Mouse (Mus musculus) lung, postnatal 0 days (tissue): Measurements from ENCODE around the gene Reep3. TPM values are rescaled to one million over a fixed set of nuclear protein-coding genes. Genes with fewer than 3 reads are reported as not detected.
"Not testable (repeated sequence)": the region's sequence is repeated elsewhere in the genome, so short reads cannot be mapped to it uniquely, and the experiment has no call there.

Experiments used
- ATAC-seq: fragments of 200-750 bp; cut with Nextera tagmentation; 2 replicates; pipeline ENCODE4 v1.8.0; 2017; ENCODE audit warnings: moderate library complexity
- DNase-seq: peaks from one replicate; pipeline ENCODE4 v3.0.0-alpha.2; 2016; ENCODE audit warnings: low spot score
- H3K27ac ChIP-seq: fragments of 300-500 bp; sonication (generic); 2 replicates; pipeline ENCODE4 v1.5.1; 2014; ENCODE audit warnings: antibody characterized with exemption, mild to moderate bottlenecking, low read length, mixed read lengths
- H3K27me3 ChIP-seq: fragments of 300-500 bp; sonication (generic); replicated peaks from 2 replicates; pipeline ENCODE4 v1.6.1; 2014; ENCODE audit warnings: low read length, mixed read lengths; ENCODE audit not compliant: insufficient read depth
- H3K36me3 ChIP-seq: fragments of 300-500 bp; sonication (generic); 2 replicates; pipeline ENCODE4 v1.6.1; 2014; ENCODE audit warnings: low read length, mixed read lengths; ENCODE audit not compliant: insufficient read depth
- H3K4me1 ChIP-seq: fragments of 300-500 bp; sonication (generic); 2 replicates; pipeline ENCODE4 v1.6.1; 2014; ENCODE audit warnings: antibody characterized with exemption, low read depth, low read length, mixed read lengths; ENCODE audit not compliant: insufficient read depth
- H3K4me2 ChIP-seq: fragments of 300-500 bp; sonication (generic); replicated peaks from 2 replicates; pipeline ENCODE4 v1.6.1; 2014; ENCODE audit warnings: low read depth, mild to moderate bottlenecking, low read length, moderate library complexity, mixed read lengths
- H3K4me3 ChIP-seq: fragments of 300-500 bp; sonication (generic); 2 replicates; pipeline ENCODE4 v1.5.1; 2014; ENCODE audit warnings: low read depth, low read length
- H3K9ac ChIP-seq: fragments of 300-500 bp; sonication (generic); replicated peaks from 2 replicates; pipeline ENCODE4 v1.6.1; 2014; ENCODE audit warnings: low read depth, mild to moderate bottlenecking
- H3K9me3 ChIP-seq: fragments of 300-500 bp; sonication (generic); 2 replicates; pipeline ENCODE4 v1.6.1; 2016; ENCODE audit warnings: low read length, mixed read lengths
- CTCF ChIP-seq: IDR thresholded peaks from 2 replicates; pipeline ENCODE4 v1.5.1; 2016; ENCODE audit warnings: antibody characterized with exemption, mild to moderate bottlenecking
- EP300 ChIP-seq: IDR thresholded peaks from 2 replicates; pipeline ENCODE4 v1.6.1; 2016; ENCODE audit warnings: antibody characterized with exemption, mild to moderate bottlenecking, control low read depth
- WGBS: fragments of 180-500 bp; shearing (Covaris S2); extraction: QIAGEN DNeasy Blood & Tissue Kit; methylation state at CpG from one replicate; pipeline ENCODE4 v1.1.7; 2014; 5-methylcytosine and 5-hydroxymethylcytosine counted together
- polyA plus RNA-seq: library from polyadenylated mRNA; unstranded; fragments of >200 nt; fragmentation: Nextera tagmentation; extraction: Ambion mirVana; gene quantifications from 2 replicates; pipeline ENCODE4 v1.2.1, GENCODE M21; 2015

Reep3 gene
- polyA plus RNA-seq, 1 experiment from 2014 or later, result 38.4 TPM

DNA sequence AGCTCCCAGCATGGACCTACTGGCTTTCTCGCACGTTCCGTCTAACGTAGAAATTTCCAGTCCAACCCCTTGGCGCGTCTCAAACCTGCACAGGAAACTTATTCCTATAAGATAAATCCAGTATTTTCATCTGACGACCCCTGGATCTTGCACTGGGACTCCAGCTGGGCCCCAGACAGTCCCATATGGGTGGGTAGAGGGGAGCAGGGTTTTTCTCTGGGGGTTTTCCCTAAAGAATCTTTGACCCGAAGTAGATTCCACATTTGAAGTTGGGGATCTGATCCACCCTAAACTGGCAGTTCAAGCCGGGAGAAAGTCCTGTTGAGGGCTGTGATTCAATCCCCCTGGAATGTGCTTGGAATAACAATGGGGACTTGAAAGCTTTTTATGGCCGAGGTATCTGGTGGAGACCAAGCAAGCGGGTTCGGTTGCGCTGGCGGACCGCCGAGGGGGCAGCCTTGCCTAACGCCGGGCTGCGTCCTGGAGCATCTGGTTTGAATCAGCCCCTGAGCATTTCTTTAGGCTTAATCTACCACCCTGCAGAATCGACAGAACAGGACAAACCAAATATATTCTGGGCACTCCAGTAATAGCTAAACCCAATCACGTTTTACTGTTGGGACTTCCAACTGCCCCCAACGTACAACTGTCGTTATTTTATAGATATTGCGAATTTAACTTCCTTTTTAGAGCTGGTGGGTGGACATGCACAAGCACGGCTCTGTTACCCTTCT lies 93.6 kb downstream of the Reep3 start:
- WGBS, result 2% methylated on average over 25 of the region's 25 CpGs

DNA sequence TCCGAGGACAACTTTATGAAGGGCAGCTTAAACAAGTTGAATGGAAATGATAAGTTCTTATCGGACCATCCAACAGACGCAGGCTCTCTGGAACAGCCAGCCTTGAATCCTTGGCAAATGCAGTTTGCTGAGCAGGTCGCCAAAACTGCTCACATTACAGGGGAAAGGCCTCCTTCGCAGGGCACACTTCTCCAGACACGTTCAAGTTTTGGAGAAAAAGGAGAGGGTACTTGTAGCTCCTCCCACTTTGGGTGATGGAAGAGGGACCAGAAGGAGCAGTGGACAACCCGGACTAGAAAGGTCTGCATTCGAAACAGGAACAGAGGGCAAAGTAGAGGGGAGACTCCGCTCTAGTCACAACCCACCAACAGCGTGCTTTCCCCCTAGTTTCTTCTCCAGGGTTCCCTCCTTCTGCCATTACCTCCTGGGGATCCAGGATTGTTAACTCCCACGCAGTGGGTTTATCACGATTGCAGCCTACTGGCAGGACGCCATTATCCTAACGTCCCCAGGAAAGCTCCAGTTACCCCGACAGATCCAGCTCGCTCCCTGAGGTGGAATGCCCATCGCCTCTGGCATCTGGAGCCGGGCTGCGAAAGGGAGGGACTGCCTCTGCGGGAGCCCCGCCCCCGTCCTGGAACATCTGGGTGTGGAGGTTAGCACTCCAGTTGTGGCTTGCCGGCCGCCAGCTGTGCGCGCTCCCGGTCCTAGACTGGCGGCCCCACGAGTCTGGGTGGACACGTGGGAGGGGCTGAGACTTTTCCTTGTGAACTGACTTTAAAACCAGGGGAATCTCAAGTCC lies 94.3 kb downstream of the Reep3 start:
- H3K4me3 ChIP-seq, result peak overlapping the region; percentile 36
- ATAC-seq, result peak; percentile 90
- H3K4me2 ChIP-seq, result peak overlapping the region; percentile 52
- peaks cover 14% of the 10 kb centered on the region; the same call in 1 of the 2 replicates for H3K4me1 ChIP-seq
- H3K9me3 ChIP-seq, result no peaks in the 10 kb centered on the region
- 11% methylated on average over 30 of the region's 30 CpGs for WGBS
- peak overlapping the region; percentile 12; the same call in 1 of the 2 replicates for H3K9ac ChIP-seq
- TF ChIP-seq CTCF (no peak), EP300 (peak; percentile 14; the same call in 1 of the 2 replicates)
- DNase-seq, result peak; percentile 92
- H3K36me3 ChIP-seq, result no peaks in the 10 kb centered on the region
- H3K27ac ChIP-seq, result peak overlapping the region; percentile 83
- H3K27me3 ChIP-seq, result no peaks in the 10 kb centered on the region

More for the DNA sequence above, 93.6 kb downstream of the Reep3 start:
- peak; percentile 72 for DNase-seq
- Histone ChIP-seq H3K27ac (peak overlapping the region; percentile 83), H3K36me3 (no peaks in the 10 kb centered on the region), H3K4me3 (peak overlapping the region; percentile 36), H3K4me2 (peak overlapping the region; percentile 52), H3K27me3 (no peaks in the 10 kb centered on the region), H3K9me3 (no peaks in the 10 kb centered on the region), H3K4me1 (peaks cover 14% of the 10 kb centered on the region; the same call in 1 of the 2 replicates), H3K9ac (0 out of 2 replicates have a peak overlapping the region, but pooled peaks have one; percentile 2)
- TF ChIP-seq CTCF (no peak), EP300 (no peak; the same call in 1 of the 2 replicates)
- peak; percentile 48 for ATAC-seq

DNA sequence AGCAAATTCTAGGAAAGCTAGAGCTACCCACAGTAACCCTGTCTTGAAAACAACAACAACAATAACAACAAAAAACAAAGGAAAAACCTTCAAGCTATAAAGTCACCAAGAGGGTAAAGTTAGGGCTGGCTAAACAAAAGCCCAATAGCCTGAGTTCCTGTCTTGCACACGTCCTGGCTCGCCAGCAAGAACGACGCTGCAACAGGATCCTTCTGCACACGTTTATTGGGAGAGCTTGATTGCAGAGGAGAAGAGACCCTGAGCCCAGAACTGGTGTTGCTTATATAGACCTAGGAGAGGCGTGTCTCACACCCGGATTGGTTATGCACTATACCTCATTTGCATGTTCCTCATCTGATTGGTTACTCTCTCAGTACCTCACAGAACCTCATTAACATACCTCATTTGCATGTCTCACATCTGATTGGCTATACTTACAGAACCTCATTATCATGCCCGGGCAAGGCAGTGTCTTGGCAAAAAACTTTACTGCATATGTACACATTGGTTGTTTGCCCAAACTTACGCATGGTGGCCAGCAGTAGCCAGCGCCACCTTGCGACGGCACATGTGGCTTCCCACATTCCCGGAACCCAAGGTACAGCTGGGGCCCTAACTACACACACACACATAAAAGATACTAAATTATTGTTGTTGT lies 95.7 kb downstream of the Reep3 start:
- not testable (repeated sequence) for H3K27me3 ChIP-seq, H3K27ac ChIP-seq, ATAC-seq, H3K9me3 ChIP-seq, H3K4me2 ChIP-seq, H3K4me3 ChIP-seq, DNase-seq, H3K9ac ChIP-seq, H3K36me3 ChIP-seq
- WGBS, result 96% methylated on average over 13 of the region's 13 CpGs
- peaks cover 14% of the 10 kb centered on the region; the same call in 1 of the 2 replicates for H3K4me1 ChIP-seq

DNA sequence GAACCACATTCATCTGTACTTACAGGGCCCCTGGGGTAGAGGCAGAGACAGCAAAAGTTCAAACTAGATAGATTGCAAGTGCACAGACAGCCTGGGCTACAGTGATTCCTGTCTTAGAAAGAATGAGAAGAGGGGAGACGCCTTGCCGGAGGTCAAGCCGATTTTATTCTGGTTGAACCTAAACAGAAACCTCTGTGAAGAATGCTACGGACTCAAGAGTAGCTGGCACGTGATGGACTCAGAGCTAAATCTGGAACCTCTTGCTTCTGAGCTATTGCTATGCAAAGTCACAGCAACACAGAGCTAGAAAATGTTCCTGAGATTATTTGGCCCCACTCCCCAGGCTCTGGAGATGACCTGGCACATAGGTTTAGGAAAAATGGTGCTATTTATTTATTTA lies 96.6 kb downstream of the Reep3 start:
- H3K9ac ChIP-seq, result no peak overlapping the region
- peaks cover 14% of the 10 kb centered on the region; the same call in 1 of the 2 replicates for H3K4me1 ChIP-seq
- WGBS, result 84% methylated on average over 5 of the region's 5 CpGs
- no peaks in the 10 kb centered on the region for H3K9me3 ChIP-seq
- DNase-seq, result no peak
- no peak overlapping the region for H3K27ac ChIP-seq
- no peaks in the 10 kb centered on the region for H3K27me3 ChIP-seq
- no peak overlapping the region for H3K4me2 ChIP-seq
- no peak overlapping the region for H3K4me3 ChIP-seq
- no peak for ATAC-seq
- TF ChIP-seq EP300 (no peak), CTCF (no peak)
- no peaks in the 10 kb centered on the region for H3K36me3 ChIP-seq

- ATAC-seq (no peak), DNase-seq (peak; percentile 18)
- 88% methylated on average over 7 of the region's 7 CpGs for WGBS
- TF ChIP-seq CTCF, result no peak
- no peak for TF ChIP-seq EP300
- Histone ChIP-seq H3K9me3 (no peaks in the 10 kb centered on the region), H3K36me3 (no peaks in the 10 kb centered on the region), H3K9ac (no peak overlapping the region), H3K4me1 (peaks cover 13% of the 10 kb centered on the region; the same call in 1 of the 2 replicates), H3K27me3 (no peaks in the 10 kb centered on the region), H3K4me2 (no peak overlapping the region), H3K4me3 (no peak overlapping the region), H3K27ac (no peak overlapping the region)
Observed at GRCm38 (mm10) chr10:66998770-66999169, 98.0 kb downstream of the Reep3 start.

DNA sequence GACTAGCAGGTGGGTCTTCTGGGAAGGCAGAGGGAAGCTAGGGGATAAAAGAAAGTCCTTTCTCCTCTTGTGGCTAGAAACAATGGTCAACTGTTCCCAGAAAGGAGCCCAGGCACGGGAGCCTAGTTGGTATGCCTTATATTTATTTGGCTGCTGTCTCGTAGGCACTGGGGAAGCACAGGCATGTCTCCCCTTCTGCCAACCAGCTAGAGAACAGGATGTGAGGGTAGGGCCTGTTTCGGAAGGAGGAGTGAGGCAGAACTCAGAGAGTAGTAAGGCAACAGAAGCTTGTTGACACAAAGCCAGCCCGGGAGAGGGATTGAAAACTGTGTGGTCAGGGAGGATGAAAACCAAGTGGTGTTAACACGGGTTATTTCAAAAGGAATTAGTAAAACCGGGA lies 101.6 kb downstream of the Reep3 start:
- peak; percentile 26 for DNase-seq

More for the DNA sequence above, 101.6 kb downstream of the Reep3 start:
- Histone ChIP-seq H3K4me2 (no peak overlapping the region), H3K36me3 (no peaks in the 10 kb centered on the region), H3K9ac (no peak overlapping the region), H3K4me3 (no peak overlapping the region), H3K27ac (no peak overlapping the region), H3K27me3 (no peaks in the 10 kb centered on the region), H3K4me1 (no peaks in the 10 kb centered on the region; the same call in 1 of the 2 replicates), H3K9me3 (no peaks in the 10 kb centered on the region)
- TF ChIP-seq CTCF (no peak), EP300 (no peak)
- ATAC-seq, result no peak
- 29% methylated on average over 6 of the region's 6 CpGs for WGBS
